Mouse (Mus musculus) forebrain, embryonic 13.5 days (tissue): ENCODE results near the gene Ifi214. TPM values are rescaled to one million over a fixed set of nuclear protein-coding genes. Genes with fewer than 3 reads are reported as not detected.

Experiments used
- microRNA-seq: library from miRNA; unstranded; fragments of <30 nt; microRNA quantifications from one replicate; pipeline ENCODE4, GENCODE M21; 2016
- polyA plus RNA-seq: library from polyadenylated mRNA; unstranded; fragments of >200 nt; fragmentation: Nextera tagmentation; extraction: Ambion mirVana; gene quantifications from 2 replicates; pipeline ENCODE4 v1.2.1, GENCODE M21; 2015

The Ifi214 gene
- polyA plus RNA-seq, 1 experiment from 2014 or later, result not detected

Small RNA genes within 50 kb of the gene (microRNA-seq; reads per million reads assigned to microRNA genes)
- not detected for gene Gm44481

Other genes with a start within 250 kb of the Ifi214 start
- 8.0 and 10.3 TPM in 2 replicates for gene Ackr1, start 202.2 kb downstream of the Ifi214 start, polyA plus RNA-seq
- 7.3 and 7.6 TPM in 2 replicates for gene Aim2, start 185.1 kb downstream of the Ifi214 start, polyA plus RNA-seq
- 17.5 and 20.1 TPM in 2 replicates for gene Cadm3, start 168.3 kb downstream of the Ifi214 start, polyA plus RNA-seq
- gene Ifi206, start 44.9 kb downstream of the Ifi214 start, polyA plus RNA-seq, result not detected in 2 replicates
- gene Ifi213, start 63.3 kb upstream of the Ifi214 start, polyA plus RNA-seq, result not detected in 2 replicates
- not detected in 2 replicates for gene Ifi209, start 95.0 kb upstream of the Ifi214 start, polyA plus RNA-seq
- not detected in 2 replicates for gene Ifi208, start 137.7 kb upstream of the Ifi214 start, polyA plus RNA-seq
- gene Ifi207, start 205.8 kb upstream of the Ifi214 start, polyA plus RNA-seq, result 0.15 and 0.19 TPM in 2 replicates
- 0.28 and 0.37 TPM in 2 replicates for gene Ifi204, start 231.0 kb upstream of the Ifi214 start, polyA plus RNA-seq